Mouse (Mus musculus) forebrain, embryonic 10.5 days (tissue): ENCODE data around the gene Gm45208. TPM values are rescaled to one million over a fixed set of nuclear protein-coding genes. Genes with fewer than 3 reads are reported as not detected.
"Not testable (repeated sequence)": the region's sequence is repeated elsewhere in the genome, so short reads cannot be mapped to it uniquely, and the experiment has no call there.

Experiments used
- DNase-seq: peaks from one replicate; pipeline ENCODE4 v3.0.0-alpha.2; 2017; ENCODE audit warnings: low spot score; ENCODE audit errors: extremely low spot score
- H3K27ac ChIP-seq: fragments of 300-500 bp; sonication (generic); 2 replicates; pipeline ENCODE4 v1.5.1; 2016; ENCODE audit warnings: mild to moderate bottlenecking
- H3K27me3 ChIP-seq: fragments of 300-500 bp; sonication (generic); 2 replicates; pipeline ENCODE4 v1.6.1; 2016; ENCODE audit warnings: mild to moderate bottlenecking; ENCODE audit not compliant: poor library complexity, severe bottlenecking
- H3K36me3 ChIP-seq: fragments of 300-500 bp; sonication (generic); replicated peaks from 2 replicates; pipeline ENCODE4 v1.6.1; 2016; ENCODE audit warnings: mild to moderate bottlenecking, moderate library complexity
- H3K4me1 ChIP-seq: fragments of 300-500 bp; sonication (generic); 2 replicates; pipeline ENCODE4 v1.6.1; 2016
- H3K4me3 ChIP-seq: fragments of 300-500 bp; sonication (generic); 2 replicates; pipeline ENCODE4 v1.5.1; 2016; ENCODE audit warnings: mild to moderate bottlenecking, moderate library complexity
- H3K9me3 ChIP-seq: fragments of 300-500 bp; sonication (generic); 2 replicates; pipeline ENCODE4 v1.6.1; 2016; ENCODE audit warnings: mild to moderate bottlenecking, moderate library complexity
- WGBS: fragments of 180-500 bp; shearing (Covaris S2); methylation state at CpG from one replicate; pipeline ENCODE4 v1.1.7; 2016; 5-methylcytosine and 5-hydroxymethylcytosine counted together
- polyA plus RNA-seq: library from polyadenylated mRNA; unstranded; fragments of >200 nt; fragmentation: Nextera tagmentation; extraction: Ambion mirVana; gene quantifications from 2 replicates; pipeline ENCODE4 v1.2.1, GENCODE M21; 2016

Gene Gm45208
- polyA plus RNA-seq, 1 experiment from 2014 or later: 0.47 TPM

GRCm38 (mm10) chrX:7696520-7696919, 25.5 kb upstream of the Gm45208 start:
- no peaks in the 10 kb centered on the region for H3K27me3 ChIP-seq
- H3K27ac ChIP-seq: no peak overlapping the region
- 48% methylated on average over 6 of the region's 6 CpGs for WGBS
- H3K36me3 ChIP-seq: peaks cover 31% of the 10 kb centered on the region
- peak overlapping the region; percentile 65 for H3K4me3 ChIP-seq
- no peaks in the 10 kb centered on the region for H3K9me3 ChIP-seq
- DNase-seq: no peak
- H3K4me1 ChIP-seq: 0 out of 2 replicates have a peak, but pooled peaks cover 4% of the 10 kb centered on the region

DNA sequence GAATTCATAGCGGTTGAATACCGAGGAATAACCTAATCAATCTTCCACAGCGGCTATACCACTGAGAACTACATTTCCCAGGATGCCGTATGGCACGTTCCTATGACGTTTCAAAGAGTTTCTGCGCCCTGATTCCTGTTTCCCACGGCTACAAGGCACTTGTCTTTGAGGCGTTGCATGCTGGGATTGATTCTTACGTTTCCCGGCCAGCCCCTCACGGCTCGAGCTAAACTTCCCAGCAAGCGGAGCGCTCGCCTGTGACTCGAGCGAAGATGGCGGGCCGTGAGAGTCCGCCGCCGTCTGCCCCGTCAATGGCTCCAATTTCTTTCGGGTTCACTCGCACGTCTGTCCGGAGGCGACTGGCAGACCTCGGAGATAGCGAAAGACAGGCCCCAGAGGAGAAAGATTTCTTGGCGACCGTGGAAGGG, 25.1 kb upstream of the Gm45208 start, which contains the start of gene Gpkow:
Gene Gpkow, plus strand, starts transcription at position 178 of the 428 bp plus-strand sequence.
- DNase-seq: peak; percentile 78
- 9% methylated on average over 33 of the region's 33 CpGs for WGBS

DNA sequence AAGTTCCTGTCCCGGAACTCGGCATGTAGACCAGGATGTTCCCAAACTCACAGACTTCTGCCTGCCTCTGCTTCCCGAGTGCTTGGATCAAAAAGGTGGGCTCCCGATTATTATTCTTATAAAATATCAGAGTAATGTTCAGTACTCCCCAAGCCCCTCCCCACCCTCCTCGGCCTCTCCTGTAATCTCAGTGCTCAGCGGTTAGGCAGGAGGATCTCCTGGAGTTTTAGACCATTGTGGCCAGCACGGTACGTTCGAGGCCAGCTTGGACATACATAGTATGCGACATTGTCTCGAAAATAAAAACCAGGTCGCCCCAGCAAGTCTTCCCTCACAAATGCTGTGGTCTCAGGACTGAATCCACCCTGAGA, 8.3 kb upstream of the Gm45208 start:
- H3K27me3 ChIP-seq, H3K4me1 ChIP-seq, DNase-seq, H3K9me3 ChIP-seq, H3K36me3 ChIP-seq: not testable (repeated sequence)
- Histone ChIP-seq H3K27ac (peak overlapping the region; percentile 75; the same call in 1 of the 2 replicates), H3K4me3 (peak overlapping the region; percentile 49)
- 32% methylated on average over 6 of the region's 12 CpGs for WGBS

More for the DNA sequence above, 25.1 kb upstream of the Gm45208 start, which contains the start of gene Gpkow:
- H3K36me3 ChIP-seq: peaks cover 36% of the 10 kb centered on the region
- peak within 1 kb of the TSS; percentile 84 for H3K27ac ChIP-seq
- no peaks in the 10 kb centered on the region for H3K9me3 ChIP-seq
- no peaks in the 10 kb centered on the region for H3K27me3 ChIP-seq
- 0 out of 2 replicates have a peak, but pooled peaks cover 4% of the 10 kb centered on the region for H3K4me1 ChIP-seq
- H3K4me3 ChIP-seq: peak within 1 kb of the TSS; percentile 65

GRCm38 (mm10) chrX:7714135-7714899, 7.7 kb upstream of the Gm45208 start, which contains the start of gene Wdr45:
Wdr45 (plus strand) TSS chrX:7714333.
- 16% methylated on average over 45 of the region's 60 CpGs for WGBS
- H3K27me3 ChIP-seq, H3K9me3 ChIP-seq, H3K36me3 ChIP-seq, H3K4me1 ChIP-seq: not testable (repeated sequence)
- DNase-seq: peak; percentile 84
- H3K4me3 ChIP-seq: peak within 1 kb of the TSS; percentile 49
- H3K27ac ChIP-seq: peak within 1 kb of the TSS; percentile 85

DNA sequence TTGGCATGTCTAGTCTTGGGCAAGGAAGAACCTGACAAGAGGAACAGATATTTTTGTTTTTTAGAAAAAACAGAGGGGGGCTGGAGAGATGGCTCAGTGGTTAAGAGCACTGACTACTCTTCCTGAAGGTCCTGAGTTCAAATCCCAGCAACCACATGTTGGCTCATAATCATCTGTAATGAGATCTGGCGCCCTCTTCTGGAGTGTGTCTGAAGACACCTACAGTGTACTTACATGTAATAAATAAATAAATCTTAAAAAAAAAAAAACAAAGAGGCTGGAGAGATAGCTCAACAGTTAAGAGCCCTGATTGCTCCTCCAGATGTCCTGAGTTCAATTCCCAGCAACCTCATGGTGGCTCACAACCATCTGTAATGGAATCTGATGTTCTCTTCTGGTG, 6.0 kb upstream of the Gm45208 start:
- H3K36me3 ChIP-seq, H3K9me3 ChIP-seq, DNase-seq, H3K4me1 ChIP-seq, H3K27me3 ChIP-seq, H3K4me3 ChIP-seq, H3K27ac ChIP-seq: not testable (repeated sequence)
- WGBS: 41% methylated on average over 1 of the region's 1 CpGs

GRCm38 (mm10) chrX:7722282-7722611, 202 bp downstream of the Gm45208 start:
- Histone ChIP-seq H3K27ac (peak overlapping the region; percentile 94), H3K36me3 (peaks cover 22% of the 10 kb centered on the region), H3K27me3 (no peaks in the 10 kb centered on the region), H3K9me3 (no peaks in the 10 kb centered on the region), H3K4me1 (peaks cover 6% of the 10 kb centered on the region), H3K4me3 (peak overlapping the region; percentile 64)
- WGBS: 25% methylated on average over 11 of the region's 11 CpGs
- DNase-seq: no peak

DNA sequence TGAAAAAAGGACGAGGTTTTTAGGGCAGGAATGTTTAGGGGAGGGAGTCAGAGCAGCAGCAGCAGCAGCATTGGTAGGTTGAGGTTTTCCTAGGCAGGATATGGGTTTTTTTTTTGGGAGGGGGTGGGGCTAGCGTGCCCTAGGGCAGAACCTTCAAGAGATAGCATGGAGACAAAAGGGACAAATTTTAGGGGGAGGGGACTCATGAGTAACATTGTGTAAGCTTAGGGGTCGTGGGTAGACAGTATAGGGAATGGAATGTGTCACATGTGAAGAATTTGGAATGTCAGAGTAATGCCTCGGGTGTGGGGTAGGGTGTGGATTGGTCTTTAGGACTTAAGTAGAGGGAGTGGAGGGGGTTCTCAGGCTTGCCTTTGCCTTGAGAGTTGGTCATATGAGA, 646 bp downstream of the Gm45208 start:
- no peak for DNase-seq
- Histone ChIP-seq H3K9me3 (no peaks in the 10 kb centered on the region), H3K4me3 (peak overlapping the region; percentile 64), H3K27me3 (no peaks in the 10 kb centered on the region), H3K36me3 (peaks cover 22% of the 10 kb centered on the region), H3K27ac (no peak overlapping the region), H3K4me1 (peaks cover 9% of the 10 kb centered on the region)
- 26% methylated on average over 4 of the region's 4 CpGs for WGBS

- 0 out of 2 replicates have a peak, but pooled peaks cover 2% of the 10 kb centered on the region for H3K9me3 ChIP-seq
- no peaks in the 10 kb centered on the region for H3K27me3 ChIP-seq
- peaks cover 16% of the 10 kb centered on the region for H3K4me1 ChIP-seq
- no peak for DNase-seq
- WGBS: 88% methylated on average over 7 of the region's 7 CpGs
- no peak overlapping the region for H3K27ac ChIP-seq
- no peak overlapping the region for H3K4me3 ChIP-seq
- peaks cover 22% of the 10 kb centered on the region for H3K36me3 ChIP-seq
These were observed 2.1 kb downstream of the Gm45208 start for GRCm38 (mm10) chrX:7724135-7724534.

- Histone ChIP-seq H3K36me3 (peaks cover 22% of the 10 kb centered on the region), H3K9me3 (0 out of 2 replicates have a peak, but pooled peaks cover 2% of the 10 kb centered on the region), H3K27ac (no peak overlapping the region), H3K4me1 (peaks cover 23% of the 10 kb centered on the region), H3K27me3 (no peaks in the 10 kb centered on the region), H3K4me3 (no peak overlapping the region)
- no peak for DNase-seq
- 86% methylated on average over 12 of the region's 12 CpGs for WGBS
These were observed 3.8 kb downstream of the Gm45208 start for GRCm38 (mm10) chrX:7725841-7726240.

GRCm38 (mm10) chrX:7727176-7727575, 5.1 kb downstream of the Gm45208 start:
- WGBS: 91% methylated on average over 13 of the region's 13 CpGs
- DNase-seq: no peak
- H3K27me3 ChIP-seq: no peaks in the 10 kb centered on the region
- 0 out of 2 replicates have a peak, but pooled peaks cover 2% of the 10 kb centered on the region for H3K9me3 ChIP-seq
- no peak overlapping the region for H3K27ac ChIP-seq
- no peak overlapping the region for H3K4me3 ChIP-seq
- H3K36me3 ChIP-seq: peaks cover 22% of the 10 kb centered on the region
- H3K4me1 ChIP-seq: peaks cover 23% of the 10 kb centered on the region

GRCm38 (mm10) chrX:7728215-7728921, 6.3 kb downstream of the Gm45208 start, which contains the start of gene Praf2:
Praf2 (plus strand) TSS chrX:7728439.
- H3K27me3 ChIP-seq: no peaks in the 10 kb centered on the region
- peak within 1 kb of the TSS; percentile 81 for H3K27ac ChIP-seq
- DNase-seq: peak; percentile 68
- 19% methylated on average over 42 of the region's 42 CpGs for WGBS
- peaks cover 26% of the 10 kb centered on the region for H3K36me3 ChIP-seq
- peaks cover 6% of the 10 kb centered on the region; the same call in 1 of the 2 replicates for H3K9me3 ChIP-seq
- H3K4me1 ChIP-seq: peaks cover 16% of the 10 kb centered on the region
- H3K4me3 ChIP-seq: peak within 1 kb of the TSS; percentile 56

DNA sequence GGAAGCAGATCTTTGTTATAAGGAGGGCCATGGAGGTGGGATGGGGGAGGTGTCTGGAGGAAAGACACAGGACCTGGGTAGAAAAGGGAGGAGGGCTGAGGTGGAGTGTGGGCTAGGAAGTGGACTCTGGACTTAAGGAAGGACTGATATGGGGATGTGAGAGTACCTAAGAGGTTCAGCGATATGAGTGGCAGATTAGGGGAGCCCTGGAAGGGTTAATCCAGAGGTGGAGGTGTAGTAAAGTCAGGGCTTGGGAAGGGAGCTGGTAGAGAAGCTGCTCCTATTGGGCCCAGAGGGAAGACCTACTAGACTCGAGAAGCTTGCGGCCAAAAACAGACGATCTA, 6.8 kb downstream of the Gm45208 start:
- Histone ChIP-seq H3K27me3 (no peaks in the 10 kb centered on the region), H3K9me3 (peaks cover 6% of the 10 kb centered on the region; the same call in 1 of the 2 replicates)

More for the DNA sequence above, 6.8 kb downstream of the Gm45208 start:
- DNase-seq: no peak
- WGBS: 33% methylated on average over 4 of the region's 4 CpGs
- Histone ChIP-seq H3K4me3 (peak overlapping the region; percentile 56), H3K4me1 (peaks cover 21% of the 10 kb centered on the region), H3K27ac (peak overlapping the region; percentile 81), H3K36me3 (peaks cover 25% of the 10 kb centered on the region)
